Mouse (Mus musculus) cerebellum, adult 2 months (tissue): ENCODE measurements around the gene Cdk6. TPM values are rescaled to one million over a fixed set of nuclear protein-coding genes. Genes with fewer than 3 reads are reported as not detected.
"Not testable (repeated sequence)": the region's sequence is repeated elsewhere in the genome, so short reads cannot be mapped to it uniquely, and the experiment has no call there.

ENCODE experiments used
- DNase-seq, 2 experiments: peaks; one replicate each; pipeline ENCODE4 v3.0.0; 2021
- H3K27ac ChIP-seq: fragments of 200-500 bp; 2 replicates; pipeline ENCODE4 v1.5.1; 2012; ENCODE audit warnings: low read length, control low read depth, inconsistent platforms; ENCODE audit not compliant: insufficient read depth
- H3K27me3 ChIP-seq: fragments of 200-500 bp; 2 replicates; pipeline ENCODE4 v1.6.1; 2012; ENCODE audit warnings: inconsistent platforms, mild to moderate bottlenecking, low read length, moderate library complexity; ENCODE audit not compliant: control insufficient read depth, insufficient read depth
- H3K4me1 ChIP-seq: fragments of 200-500 bp; 2 replicates; pipeline ENCODE4 v1.6.1; 2011; ENCODE audit warnings: low read length; ENCODE audit not compliant: control insufficient read depth, insufficient read depth
- H3K4me3 ChIP-seq: fragments of 200-500 bp; replicated peaks from 2 replicates; pipeline ENCODE3; 2011; ENCODE audit warnings: mild to moderate bottlenecking, low read depth, low read length, control low read depth; ENCODE audit not compliant: insufficient read depth
- CTCF ChIP-seq: fragments of 200-500 bp; IDR thresholded peaks from 2 replicates; pipeline ENCODE4 v1.5.1; 2011; ENCODE audit warnings: low read depth, mild to moderate bottlenecking, control low read depth, low read length, moderate library complexity, borderline replicate concordance; ENCODE audit not compliant: insufficient read depth
- POLR2A ChIP-seq: fragments of 200-500 bp; IDR thresholded peaks from 2 replicates; pipeline ENCODE4 v1.6.1; 2011; ENCODE audit warnings: low read length, control low read depth, borderline replicate concordance; ENCODE audit not compliant: insufficient read depth
- WGBS: fragments of 180-500 bp; shearing (Covaris S2); methylation state at CpG from one replicate; pipeline ENCODE4 v1.1.7; 2018; 5-methylcytosine and 5-hydroxymethylcytosine counted together
- polyA plus RNA-seq: library from polyadenylated mRNA; depleted of rRNA; stranded (reverse); fragments of >200 nt; gene quantifications from 2 replicates; pipeline ENCODE4 v1.2.3, GENCODE M21; 2012

Gene Cdk6
- polyA plus RNA-seq, 1 experiment: 0.39 TPM

- H3K4me3 ChIP-seq, DNase-seq, H3K27me3 ChIP-seq, H3K27ac ChIP-seq, H3K4me1 ChIP-seq: not testable (repeated sequence)
- WGBS: 84% methylated on average over 3 of the region's 3 CpGs
These were observed 101.2 kb downstream of the Cdk6 start for GRCm38 (mm10) chr5:3442524-3442923.

- not testable (repeated sequence) for H3K27ac ChIP-seq, H3K4me1 ChIP-seq, DNase-seq, H3K4me3 ChIP-seq, H3K27me3 ChIP-seq
- WGBS: 28% methylated on average over 9 of the region's 9 CpGs
These were observed 109.9 kb downstream of the Cdk6 start for GRCm38 (mm10) chr5:3451233-3451632.

GRCm38 (mm10) chr5:3453946-3454345, 112.7 kb downstream of the Cdk6 start:
- not testable (repeated sequence) for H3K27me3 ChIP-seq, H3K4me3 ChIP-seq, H3K4me1 ChIP-seq, DNase-seq, H3K27ac ChIP-seq
- WGBS: 20% methylated on average over 6 of the region's 6 CpGs

- no peak overlapping the region for H3K27ac ChIP-seq
- WGBS: 89% methylated on average over 9 of the region's 9 CpGs
- TF ChIP-seq CTCF (no peak), POLR2A (no peak)
These were observed 119.6 kb downstream of the Cdk6 start for GRCm38 (mm10) chr5:3460907-3461306.

GRCm38 (mm10) chr5:3461401-3461800, 120.1 kb downstream of the Cdk6 start:
- H3K27ac ChIP-seq: no peak overlapping the region
- no peak overlapping the region for H3K4me3 ChIP-seq
- no peaks in the 10 kb centered on the region for H3K27me3 ChIP-seq
- H3K4me1 ChIP-seq: no peaks in the 10 kb centered on the region
- no peak for DNase-seq
- 91% methylated on average over 7 of the region's 7 CpGs for WGBS
- TF ChIP-seq POLR2A: no peak
- TF ChIP-seq CTCF: no peak

More at GRCm38 (mm10) chr5:3460907-3461306, 119.6 kb downstream of the Cdk6 start:
- Histone ChIP-seq H3K4me1 (no peaks in the 10 kb centered on the region), H3K4me3 (no peak overlapping the region), H3K27me3 (no peaks in the 10 kb centered on the region)
- DNase-seq: no peak

- no peak for DNase-seq
- WGBS: 91% methylated on average over 11 of the region's 11 CpGs
- Histone ChIP-seq H3K27ac (no peak overlapping the region), H3K4me1 (no peaks in the 10 kb centered on the region), H3K4me3 (no peak overlapping the region), H3K27me3 (no peaks in the 10 kb centered on the region)
- no peak for TF ChIP-seq CTCF
- no peak for TF ChIP-seq POLR2A
These were observed 121.8 kb downstream of the Cdk6 start for GRCm38 (mm10) chr5:3462897-3463757.

- 93% methylated on average over 3 of the region's 3 CpGs for WGBS
- DNase-seq: no peak
These were observed 122.5 kb downstream of the Cdk6 start for GRCm38 (mm10) chr5:3463758-3464157.

GRCm38 (mm10) chr5:3466069-3466877, 125.0 kb downstream of the Cdk6 start:
- H3K27me3 ChIP-seq: no peaks in the 10 kb centered on the region
- WGBS: 67% methylated on average over 7 of the region's 7 CpGs
- H3K27ac ChIP-seq: no peak overlapping the region
- no peak overlapping the region for H3K4me3 ChIP-seq
- DNase-seq: no peak
- no peaks in the 10 kb centered on the region for H3K4me1 ChIP-seq
- no peak for TF ChIP-seq POLR2A
- TF ChIP-seq CTCF: no peak

More at GRCm38 (mm10) chr5:3463758-3464157, 122.5 kb downstream of the Cdk6 start:
- no peak overlapping the region for H3K27ac ChIP-seq
- no peak overlapping the region for H3K4me3 ChIP-seq
- no peak for TF ChIP-seq POLR2A
- TF ChIP-seq CTCF: no peak
- H3K4me1 ChIP-seq: no peaks in the 10 kb centered on the region
- no peaks in the 10 kb centered on the region for H3K27me3 ChIP-seq
